Mouse (Mus musculus) liver, embryonic 14.5 days (tissue): ENCODE data around the gene Ttll11. TPM values are rescaled to one million over a fixed set of nuclear protein-coding genes. Genes with fewer than 3 reads are reported as not detected.

ENCODE experiments used
- ATAC-seq: fragments of 200-750 bp; cut with Nextera tagmentation; 2 replicates; pipeline ENCODE4 v1.8.0; 2017; ENCODE audit warnings: moderate number of reproducible peaks, mild to moderate bottlenecking, moderate library complexity; ENCODE audit not compliant: insufficient read depth
- DNase-seq, 3 experiments: peaks; one replicate each; pipeline ENCODE4 v3.0.0-alpha.2; 2012 to 2013; ENCODE audit warnings: low read depth in 3 of 3, low spot score in 3 of 3
- H3K27ac ChIP-seq: fragments of 300-500 bp; sonication (generic); 2 replicates; pipeline ENCODE4 v1.5.1; 2014; ENCODE audit warnings: moderate library complexity, mild to moderate bottlenecking, control low read depth, inconsistent platforms
- H3K27me3 ChIP-seq: fragments of 300-500 bp; sonication (generic); 2 replicates; pipeline ENCODE4 v1.6.1; 2014; ENCODE audit warnings: mild to moderate bottlenecking, low read length, moderate library complexity; ENCODE audit not compliant: control insufficient read depth, insufficient read depth
- H3K36me3 ChIP-seq: fragments of 300-500 bp; sonication (generic); replicated peaks from 2 replicates; pipeline ENCODE4 v1.6.1; 2014; ENCODE audit warnings: low read depth; ENCODE audit not compliant: control insufficient read depth, insufficient read depth
- H3K4me1 ChIP-seq, 2 experiments: fragments of 200-500 bp in 1 of 2; fragments of 300-500 bp in 1 of 2; sonication (generic) in 1 of 2; replicated peaks; 2 replicates each; pipeline ENCODE4 v1.6.1; 2012 to 2014; ENCODE audit warnings: antibody characterized with exemption in 1 of 2, inconsistent platforms in 1 of 2, low read length in 1 of 2; ENCODE audit not compliant: control insufficient read depth in 2 of 2, insufficient read depth in 2 of 2
- H3K4me2 ChIP-seq: fragments of 300-500 bp; sonication (generic); 2 replicates; pipeline ENCODE4 v1.6.1; 2014; ENCODE audit warnings: low read depth, mild to moderate bottlenecking, control low read depth, moderate library complexity
- H3K4me3 ChIP-seq, 2 experiments: fragments of 200-500 bp in 1 of 2; fragments of 300-500 bp in 1 of 2; sonication (generic) in 1 of 2; 2 replicates each; pipeline ENCODE4 v1.5.1; 2012 to 2014; ENCODE audit warnings: low read depth in 2 of 2, low read length in 2 of 2, mild to moderate bottlenecking in 2 of 2, control low read depth in 1 of 2, inconsistent platforms in 1 of 2, moderate library complexity in 1 of 2; ENCODE audit not compliant: insufficient read depth in 1 of 2
- H3K9ac ChIP-seq: fragments of 300-500 bp; sonication (generic); replicated peaks from 2 replicates; pipeline ENCODE4 v1.6.1; 2014; ENCODE audit warnings: mild to moderate bottlenecking, control low read depth, moderate library complexity
- H3K9me3 ChIP-seq: fragments of 300-500 bp; sonication (generic); 2 replicates; pipeline ENCODE4 v1.6.1; 2016; ENCODE audit warnings: low read length, mixed read lengths; ENCODE audit not compliant: control insufficient read depth
- CTCF ChIP-seq: IDR thresholded peaks from 2 replicates; pipeline ENCODE4 v1.5.1; 2016; ENCODE audit warnings: antibody characterized with exemption, low read depth, control low read depth
- EP300 ChIP-seq: IDR thresholded peaks from 2 replicates; pipeline ENCODE4 v1.6.1; 2016; ENCODE audit warnings: antibody characterized with exemption, low read depth
- WGBS: fragments of 180-500 bp; shearing (Covaris S2); extraction: QIAGEN DNeasy Blood & Tissue Kit; methylation state at CpG from one replicate; pipeline ENCODE4 v1.1.7; 2014; ENCODE audit not compliant: insufficient replicate concordance; 5-methylcytosine and 5-hydroxymethylcytosine counted together
- polyA plus RNA-seq, 2 experiments: library from polyadenylated mRNA; depleted of rRNA in 1 of 2; stranded (reverse) in 1 of 2; unstranded in 1 of 2; fragments of >200 nt; fragmentation: Nextera tagmentation in 1 of 2; extraction: Ambion mirVana in 1 of 2; gene quantifications; 2 replicates each; pipeline versions ENCODE4 v1.2.1 to v1.2.3; 2012 to 2014

Ttll11 gene
- polyA plus RNA-seq, 2 experiments, result 0.42 to 0.83 TPM

DNA sequence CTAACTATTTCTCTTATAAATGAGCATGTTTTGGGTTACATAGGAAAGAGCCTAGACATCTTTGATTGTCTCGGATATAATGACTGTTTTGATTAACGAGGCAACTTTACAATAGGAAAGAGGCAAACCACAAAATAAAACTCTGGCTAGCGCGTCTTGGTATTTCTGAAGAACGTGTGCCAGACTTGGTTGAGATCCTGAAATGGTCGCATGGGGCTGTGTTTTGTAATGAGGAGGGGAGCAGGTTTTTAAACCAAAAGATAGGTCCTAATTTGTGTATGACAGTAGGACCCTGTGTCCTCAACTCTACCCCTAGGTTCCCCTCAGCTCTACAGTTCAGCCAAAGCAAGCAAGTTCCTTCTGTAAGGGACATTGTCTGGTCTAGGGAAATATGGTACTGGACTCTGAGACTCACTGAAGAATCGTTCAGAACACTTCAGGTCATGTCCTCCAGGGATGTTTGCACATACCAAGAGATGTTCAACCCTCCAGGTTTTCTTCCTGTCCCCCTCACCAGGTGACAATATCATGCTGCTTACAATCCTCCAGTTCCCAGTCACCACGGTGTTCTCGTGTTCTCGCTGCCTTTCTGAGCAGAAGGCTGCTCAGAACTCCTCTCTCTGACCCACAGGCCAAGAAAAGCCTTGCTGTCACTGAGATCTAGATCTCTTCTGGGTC lies 147.7 kb downstream of the Ttll11 start:
- ATAC-seq (no peak), DNase-seq (no peak)
- Histone ChIP-seq H3K9me3 (no peaks in the 10 kb centered on the region), H3K4me3 (no peak overlapping the region), H3K9ac (no peak overlapping the region), H3K4me1 (peaks cover 22 to 45% of the 10 kb centered on the region in 2 experiments), H3K27me3 (no peaks in the 10 kb centered on the region), H3K36me3 (no peaks in the 10 kb centered on the region), H3K27ac (peak overlapping the region; percentile 49), H3K4me2 (peak overlapping the region; percentile 20; the same call in 1 of the 2 replicates)
- WGBS, result 23% methylated on average over 10 of the region's 10 CpGs
- TF ChIP-seq CTCF (no peak), EP300 (no peak)

DNA sequence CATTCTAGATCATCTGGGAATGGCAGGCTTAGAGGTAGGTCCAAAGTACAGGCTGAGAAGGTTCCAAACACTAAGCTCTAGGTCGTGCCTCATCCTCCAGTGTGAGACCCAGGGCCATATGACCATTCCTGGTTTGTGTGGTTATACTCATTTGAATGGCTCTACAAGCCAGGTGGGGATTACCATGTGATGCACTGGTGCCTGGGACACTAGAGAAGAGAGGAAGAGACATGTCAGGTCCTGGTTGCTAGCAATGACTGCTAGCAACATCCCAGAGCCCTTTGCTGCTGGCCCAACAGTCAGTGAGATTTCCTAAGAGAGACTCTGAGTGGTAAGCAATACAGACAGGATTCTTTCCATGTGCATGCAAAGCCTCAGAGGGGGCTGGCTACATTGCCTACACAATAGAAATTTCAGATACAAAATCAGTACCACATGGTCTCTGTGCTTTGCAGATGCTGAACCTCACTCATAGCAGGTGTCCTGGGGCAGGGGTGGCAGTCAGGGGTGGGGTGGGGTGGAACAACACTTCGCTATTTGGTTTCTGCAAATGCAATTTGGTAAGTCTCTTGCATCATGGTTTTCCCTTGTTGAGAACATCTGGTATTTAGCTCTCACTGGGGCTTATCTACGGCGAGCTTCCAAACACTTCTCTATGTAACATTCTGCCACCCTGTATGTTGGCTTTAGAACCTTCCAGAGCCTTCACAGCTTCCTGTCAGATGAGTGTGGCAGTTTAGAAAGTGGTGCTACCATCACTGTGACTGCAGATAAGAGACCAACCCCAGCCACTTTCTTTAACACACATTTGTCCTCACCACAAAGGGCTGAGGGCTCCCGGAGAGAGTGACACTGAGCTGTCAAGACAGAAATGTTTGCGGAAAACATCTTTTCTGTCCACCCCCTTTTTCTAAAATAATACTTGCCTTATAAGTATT lies 148.5 kb downstream of the Ttll11 start:
- no peaks in the 10 kb centered on the region for H3K27me3 ChIP-seq
- H3K27ac ChIP-seq, result peak overlapping the region; percentile 62
- H3K4me1 ChIP-seq, result peaks cover 22 to 45% of the 10 kb centered on the region in 2 experiments
- H3K9me3 ChIP-seq, result no peaks in the 10 kb centered on the region
- H3K9ac ChIP-seq, result no peak overlapping the region
- H3K36me3 ChIP-seq, result no peaks in the 10 kb centered on the region
- TF ChIP-seq EP300 (peak; percentile 84), CTCF (no peak)
- peak overlapping the region; percentile 20; the same call in 1 of the 2 replicates for H3K4me2 ChIP-seq
- H3K4me3 ChIP-seq, result no peak overlapping the region
- ATAC-seq (peak; percentile 83), DNase-seq (peak; percentile 48 to 57 (median 53))
- WGBS, result 22% methylated on average over 6 of the region's 6 CpGs

DNA sequence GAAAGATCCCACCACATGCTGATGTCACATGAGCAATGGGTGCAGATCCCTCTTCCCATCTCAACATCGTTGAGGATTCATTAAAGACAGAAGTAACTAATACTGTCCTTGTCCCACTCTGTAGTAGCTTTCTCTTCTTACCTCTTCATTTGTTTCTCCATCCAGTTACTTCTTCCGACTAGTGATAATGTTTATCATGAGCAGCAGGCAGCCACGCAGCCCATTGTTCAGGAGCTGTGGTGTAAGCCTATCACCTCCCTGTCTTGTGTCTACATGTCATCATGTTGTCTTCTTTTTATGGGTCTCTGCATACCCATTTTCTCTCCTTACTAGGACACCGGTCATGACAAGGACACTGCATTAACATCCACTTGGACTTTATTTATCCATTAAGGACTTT lies 150.6 kb downstream of the Ttll11 start:
- DNase-seq (no peak), ATAC-seq (peak; percentile 26; the same call in 1 of the 2 replicates)
- H3K4me1 ChIP-seq, result peaks cover 22 to 45% of the 10 kb centered on the region in 2 experiments
- H3K4me3 ChIP-seq, result no peak overlapping the region
- H3K4me2 ChIP-seq, result 0 out of 2 replicates have a peak overlapping the region, but pooled peaks have one; percentile 26
- H3K9ac ChIP-seq, result no peak overlapping the region
- H3K9me3 ChIP-seq, result no peaks in the 10 kb centered on the region
- no peak overlapping the region for H3K27ac ChIP-seq
- TF ChIP-seq EP300 (peak; percentile 63), CTCF (no peak)
- H3K36me3 ChIP-seq, result no peaks in the 10 kb centered on the region
- 17% methylated on average over 4 of the region's 4 CpGs for WGBS
- no peaks in the 10 kb centered on the region for H3K27me3 ChIP-seq

DNA sequence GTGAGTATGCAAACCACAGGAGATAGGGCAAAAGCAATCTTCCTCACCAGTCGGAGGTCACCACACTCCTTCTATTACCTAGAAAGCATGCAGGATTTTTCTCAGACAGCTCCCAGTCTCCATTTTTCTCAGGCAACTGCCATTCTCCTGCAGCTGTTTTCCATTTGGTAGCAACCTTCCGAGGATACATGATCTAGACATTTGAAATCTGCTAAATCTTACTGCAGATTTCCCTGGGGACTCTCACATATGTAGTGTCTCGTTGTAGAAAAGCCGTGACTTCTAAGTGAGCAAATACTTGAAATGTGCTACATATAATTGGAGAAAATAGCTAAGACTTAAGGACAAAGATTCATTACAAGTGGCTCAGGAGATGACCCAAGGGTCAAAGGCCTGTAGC lies 151.8 kb downstream of the Ttll11 start:
- TF ChIP-seq CTCF (no peak), EP300 (no peak)
- Histone ChIP-seq H3K9me3 (no peaks in the 10 kb centered on the region), H3K36me3 (no peaks in the 10 kb centered on the region), H3K9ac (no peak overlapping the region), H3K4me1 (peaks cover 17 to 38% of the 10 kb centered on the region in 2 experiments), H3K4me2 (no peak overlapping the region), H3K27ac (no peak overlapping the region), H3K4me3 (no peak overlapping the region), H3K27me3 (no peaks in the 10 kb centered on the region)
- DNase-seq, result no peak
- 71% methylated on average over 4 of the region's 4 CpGs for WGBS
- ATAC-seq, result no peak

DNA sequence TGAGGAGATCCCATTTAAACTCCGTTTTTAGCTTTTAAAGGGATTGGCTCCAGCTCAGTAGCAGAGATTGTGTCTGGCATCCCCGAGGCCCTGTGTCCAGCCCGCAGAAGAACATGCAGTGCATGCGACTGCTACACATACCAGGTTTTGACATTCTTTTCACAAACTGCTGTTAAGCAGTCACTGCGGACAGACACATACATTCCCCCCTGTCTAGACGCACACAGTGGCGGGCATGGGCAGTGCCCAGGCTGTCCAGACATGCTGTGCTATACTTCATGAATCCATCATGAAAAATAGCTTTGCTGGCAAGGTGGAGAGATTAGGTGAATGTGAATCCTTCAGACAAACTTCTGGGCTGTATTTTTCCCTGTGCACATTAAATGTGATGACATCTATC lies 154.6 kb downstream of the Ttll11 start:
- 66% methylated on average over 7 of the region's 7 CpGs for WGBS
- ATAC-seq (no peak), DNase-seq (no peak)
- H3K9ac ChIP-seq, result no peak overlapping the region
- no peak overlapping the region for H3K27ac ChIP-seq
- H3K9me3 ChIP-seq, result no peaks in the 10 kb centered on the region
- H3K36me3 ChIP-seq, result no peaks in the 10 kb centered on the region
- TF ChIP-seq CTCF, result no peak
- no peak for TF ChIP-seq EP300
- no peaks in the 10 kb centered on the region for H3K27me3 ChIP-seq
- no peak overlapping the region for H3K4me3 ChIP-seq
- H3K4me2 ChIP-seq, result no peak overlapping the region
- H3K4me1 ChIP-seq, result peaks cover 0 to 14% of the 10 kb centered on the region in 2 experiments; a peak in 2 of 4 replicates
